Mouse (Mus musculus) cerebellum, postnatal 36 days (tissue): Measurements from ENCODE around the gene Pou2f3.

Experiments
- DNase-seq, 2 experiments: peaks; one replicate each; pipeline ENCODE4 v3.0.0; 2021 to 2022; ENCODE audit warnings: mixed read lengths in 2 of 2

Gene Pou2f3

DNA sequence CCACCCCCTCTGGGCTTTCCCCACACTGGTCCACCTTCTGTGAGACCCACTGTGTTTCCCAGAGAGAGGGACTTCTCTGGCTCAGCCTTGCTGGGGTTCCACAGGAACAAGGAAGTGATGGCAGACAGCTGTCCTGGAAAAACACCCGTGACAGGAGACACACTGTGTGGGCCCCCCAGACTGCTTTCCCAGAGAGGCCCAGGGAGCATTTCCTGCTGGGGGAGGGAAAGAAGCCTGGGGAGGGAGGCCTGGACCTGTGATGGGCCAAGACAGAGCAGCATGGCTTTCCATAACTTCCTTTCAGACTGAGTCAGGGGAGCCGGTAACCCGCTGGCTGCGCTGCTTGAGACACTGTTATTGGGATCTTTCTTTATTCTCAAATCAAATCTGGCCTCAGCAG, 20.7 kb upstream of the Pou2f3 start:
- no peak for DNase-seq

GRCm38 (mm10) chr9:43229962-43230361, 19.8 kb upstream of the Pou2f3 start:
- DNase-seq, result no peak

- DNase-seq, result no peak
Observed at GRCm38 (mm10) chr9:43229398-43229895, 19.3 kb upstream of the Pou2f3 start.

- no peak for DNase-seq
Observed at GRCm38 (mm10) chr9:43228745-43229144, 18.6 kb upstream of the Pou2f3 start.

- DNase-seq, result no peak
Observed at GRCm38 (mm10) chr9:43227626-43228025, 17.5 kb upstream of the Pou2f3 start.

- no peak for DNase-seq
Observed at GRCm38 (mm10) chr9:43226573-43227160, 16.5 kb upstream of the Pou2f3 start.

- DNase-seq, result no peak
Observed at GRCm38 (mm10) chr9:43225481-43225880, 15.3 kb upstream of the Pou2f3 start.

GRCm38 (mm10) chr9:43224771-43225355, 14.7 kb upstream of the Pou2f3 start:
- DNase-seq, result no peak

- DNase-seq, result no peak
Observed at GRCm38 (mm10) chr9:43222429-43222715, 12.2 kb upstream of the Pou2f3 start.

- peak; percentile 74 to 83 for DNase-seq
Observed at GRCm38 (mm10) chr9:43221643-43222428, 11.7 kb upstream of the Pou2f3 start.

- DNase-seq, result peak; percentile 39 to 56
Observed at GRCm38 (mm10) chr9:43210771-43211450, 742 bp upstream of the Pou2f3 start.

GRCm38 (mm10) chr9:43206022-43206390, 4.2 kb downstream of the Pou2f3 start:
- no peak for DNase-seq

DNA sequence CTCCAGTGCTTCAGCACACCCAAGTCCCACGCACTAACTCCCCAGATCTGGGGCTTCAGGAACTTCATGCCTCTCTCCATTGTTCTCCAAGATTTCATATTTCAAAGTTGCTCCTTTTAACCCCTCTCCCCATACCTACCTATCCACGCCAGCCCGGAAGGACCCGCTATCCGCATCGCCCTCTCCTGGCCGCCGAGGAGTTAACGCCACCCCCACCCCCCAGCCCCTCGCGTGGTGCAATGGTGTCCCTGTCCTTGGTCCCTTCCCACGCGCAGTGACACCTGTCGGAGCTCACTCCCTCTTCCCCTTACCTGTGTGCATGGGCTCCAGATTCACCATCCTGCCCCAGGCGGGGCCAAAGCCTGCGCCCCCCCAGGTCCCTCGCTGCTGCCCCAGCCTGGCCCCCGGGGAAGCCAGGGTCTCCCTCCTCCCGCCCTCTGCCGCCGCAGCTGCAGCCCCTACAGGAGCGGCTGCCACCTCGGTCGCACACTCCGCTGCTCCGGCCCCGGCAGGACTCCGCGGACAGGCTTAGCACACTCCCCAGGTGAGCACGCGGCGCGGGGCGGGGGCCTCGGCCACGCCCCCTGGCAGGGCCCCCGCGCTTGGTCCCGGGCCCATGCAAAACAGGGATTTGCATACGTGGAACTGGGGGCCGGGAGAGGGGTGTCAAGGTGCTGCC, 4.7 kb downstream of the Pou2f3 start:
- DNase-seq, result no peak

- DNase-seq, result no peak
Observed at GRCm38 (mm10) chr9:43200212-43200611, 10.0 kb downstream of the Pou2f3 start.

- no peak for DNase-seq
Observed at GRCm38 (mm10) chr9:43194001-43194400, 16.2 kb downstream of the Pou2f3 start.

- DNase-seq, result no peak
Observed at GRCm38 (mm10) chr9:43191561-43191960, 18.6 kb downstream of the Pou2f3 start.

GRCm38 (mm10) chr9:43189021-43189356, 21.2 kb downstream of the Pou2f3 start:
- no peak for DNase-seq

- DNase-seq, result no peak
Observed at GRCm38 (mm10) chr9:43188309-43189020, 21.7 kb downstream of the Pou2f3 start.

- no peak for DNase-seq
Observed at GRCm38 (mm10) chr9:43179614-43180013, 30.6 kb downstream of the Pou2f3 start.

- no peak for DNase-seq
Observed at GRCm38 (mm10) chr9:43178172-43178571, 32.0 kb downstream of the Pou2f3 start.

DNA sequence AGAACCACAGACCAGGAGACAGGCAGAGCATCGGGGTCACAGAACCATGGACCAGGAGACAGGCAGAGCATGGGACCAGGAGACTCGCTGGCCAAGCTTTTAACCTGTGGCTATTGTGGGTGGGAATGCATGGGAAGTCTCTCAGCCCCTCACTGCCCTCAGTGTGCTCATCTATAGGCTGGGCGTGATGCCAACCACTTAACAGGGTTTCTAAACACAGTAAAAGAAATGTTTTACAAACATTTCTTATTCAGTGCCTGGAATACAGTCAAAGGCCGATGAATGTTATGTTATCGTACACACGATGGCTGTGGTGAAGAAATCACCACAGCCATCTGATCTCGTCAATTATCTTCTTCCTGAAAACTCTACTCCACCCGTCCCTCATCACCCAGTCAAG, 43.1 kb downstream of the Pou2f3 start:
- DNase-seq, result no peak

- DNase-seq, result no peak
Observed at GRCm38 (mm10) chr9:43166346-43166745, 43.8 kb downstream of the Pou2f3 start.

DNA sequence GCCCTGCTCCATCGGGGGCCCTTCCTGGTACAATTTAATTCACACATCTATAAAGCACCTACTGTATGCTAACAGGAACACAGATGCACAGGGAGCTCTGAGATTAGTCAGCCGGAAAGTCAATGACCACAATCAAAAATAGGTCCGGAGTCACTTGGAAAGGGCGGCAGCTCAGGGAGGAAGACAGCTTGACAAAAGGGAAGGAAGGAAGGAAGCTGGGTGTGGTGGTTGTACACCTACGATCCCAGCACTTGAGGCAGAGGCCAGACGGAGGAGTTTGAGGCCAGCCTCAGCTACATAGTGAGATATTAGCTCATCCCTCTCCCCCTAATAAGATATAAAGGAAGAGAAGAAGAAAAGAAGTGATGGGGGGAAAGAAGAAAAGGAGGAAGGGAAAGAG, 54.2 kb downstream of the Pou2f3 start:
- DNase-seq, result no peak
